Mouse (Mus musculus): ENCODE measurements at regions not wholly inside any gene's neighbourhood (a gene's known extent, or its start where the extent isn't known, plus 50 kb on each side); places are given as distances from the start of the nearest gene placed in this dataset.

DNA sequence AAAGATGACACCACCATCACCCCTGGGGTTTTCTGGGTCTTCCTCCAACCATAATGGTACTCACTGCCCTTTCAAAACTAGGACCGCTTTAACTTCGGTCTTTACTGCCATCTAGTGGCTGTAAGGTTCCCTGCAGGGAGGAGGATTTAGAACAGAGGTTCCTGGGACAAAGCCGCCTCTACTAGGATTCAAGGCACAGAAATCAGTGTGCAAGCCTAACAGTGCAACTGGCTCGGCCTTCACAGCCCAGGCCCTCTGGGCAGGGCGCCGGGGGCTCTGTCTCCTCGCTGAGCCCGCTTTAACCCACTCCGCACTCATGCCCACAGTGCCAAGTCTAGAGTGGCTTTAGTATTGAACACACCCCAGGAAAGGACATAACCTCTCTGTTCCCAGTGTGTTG is 58.0 kb upstream of the Sec14l1 start:
- TF ChIP-seq RCOR1 (conservative IDR thresholded peaks at IDR 0.05; ENCODE audit: low read depth, low read length), result no peak
- no peak for TF ChIP-seq ZMIZ1 (IDR thresholded peaks at IDR 0.05; ENCODE audit: low read depth, low read length)
- no peak for TF ChIP-seq HCFC1 (IDR thresholded peaks at IDR 0.05; ENCODE audit: low read depth, low read length)
- TF ChIP-seq CTCF (conservative IDR thresholded peaks at IDR 0.05 in 1 of 2, IDR thresholded peaks at IDR 0.05 in 1 of 2; ENCODE audit: low read depth in 2 of 2, low read length in 2 of 2), result peak; percentile 87 to 97
- no peak for TF ChIP-seq POLR2A (IDR thresholded peaks at IDR 0.05; ENCODE audit: low read depth, low read length)
- no peak for TF ChIP-seq ZNF384 (IDR thresholded peaks at IDR 0.05; ENCODE audit: low read depth, low read length)
- no peak for TF ChIP-seq ZKSCAN1 (IDR thresholded peaks at IDR 0.05; ENCODE audit: borderline replicate concordance, low read depth, low read length)
- TF ChIP-seq MXI1 (IDR thresholded peaks at IDR 0.05; ENCODE audit: low read depth, low read length), result no peak
- no peak for TF ChIP-seq USF1 (IDR thresholded peaks at IDR 0.05; ENCODE audit: low read depth, low read length)
- TF ChIP-seq POLR2AphosphoS2 (IDR thresholded peaks at IDR 0.05; ENCODE audit: low read depth, low read length), result no peak
- TF ChIP-seq MYC (IDR thresholded peaks at IDR 0.05; ENCODE audit: low read depth, low read length), result no peak
